Mouse (Mus musculus): ENCODE results near the gene Gm382. TPM values are rescaled to one million over a fixed set of nuclear protein-coding genes. Genes with fewer than 3 reads are reported as not detected.

The Gm382 gene
- polyA plus RNA-seq (2016; fragmentation: Nextera tagmentation; extraction: Ambion mirVana): not detected in 2 replicates

DNA sequence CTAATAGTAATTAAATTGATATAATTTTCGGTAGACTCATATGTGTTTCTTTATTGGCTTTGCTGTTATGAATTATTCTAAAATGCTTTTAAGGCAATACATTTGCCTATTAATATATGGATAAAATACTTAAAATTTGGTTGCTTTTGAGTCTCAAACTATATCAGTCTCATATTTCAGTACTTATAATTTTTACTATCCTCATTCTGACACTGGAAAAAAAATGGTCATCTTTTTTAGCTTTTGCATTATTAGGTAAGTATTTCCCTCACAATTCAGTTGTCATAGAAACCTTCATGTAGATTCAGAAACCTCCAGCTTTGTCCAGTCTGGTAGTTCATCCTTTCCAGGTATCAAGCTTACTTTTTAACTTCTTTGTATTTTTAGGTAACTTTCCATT lies at the start of gene Gm382:
TSS of gene Gm382 (plus strand) at position 301 of the 400 bp plus-strand sequence.
- Histone ChIP-seq H3K9ac (no peak within 1 kb of the TSS), H3K4me1 (no peaks in the 10 kb centered on the region), H3K36me3 (no peaks in the 10 kb centered on the region), H3K9me3 (no peaks in the 10 kb centered on the region), H3K27ac (no peak within 1 kb of the TSS), H3K27me3 (replicated peaks) (no peaks in the 10 kb centered on the region), H3K4me2 (replicated peaks) (no peak within 1 kb of the TSS), H3K4me3 (no peak within 1 kb of the TSS)
- WGBS: 91% methylated on average over 1 of the region's 1 CpGs
- ATAC-seq (ENCODE audit: low FRiP score, low read depth): no peak

DNA sequence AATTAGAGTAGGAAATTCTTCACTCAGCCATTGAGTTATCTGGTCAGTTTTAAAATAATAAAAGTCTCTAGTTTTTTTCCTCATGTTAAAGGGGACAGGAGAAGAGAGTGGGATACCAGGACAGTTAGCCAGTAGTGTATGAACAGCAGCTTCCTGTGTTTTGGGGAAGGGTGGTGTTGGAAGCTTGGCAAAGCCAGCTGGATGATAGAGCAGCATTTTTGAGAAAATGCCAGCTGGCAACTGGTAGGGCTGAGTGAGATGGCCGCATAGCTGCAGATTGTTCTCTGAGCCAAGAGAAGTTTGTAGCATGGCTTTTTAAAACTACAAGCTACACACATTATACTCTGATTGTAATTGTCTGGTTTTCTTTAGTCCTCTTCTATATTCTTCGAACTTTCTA lies 30.4 kb downstream of the Gm382 start:
- no peaks in the 10 kb centered on the region for H3K9me3 ChIP-seq
- H3K27ac ChIP-seq: no peak overlapping the region
- WGBS: 93% methylated on average over 2 of the region's 2 CpGs
- H3K36me3 ChIP-seq: no peaks in the 10 kb centered on the region
- no peak overlapping the region for H3K4me2 ChIP-seq (replicated peaks)
- no peaks in the 10 kb centered on the region for H3K4me1 ChIP-seq
- ATAC-seq (ENCODE audit: low FRiP score, low read depth): no peak
- H3K4me3 ChIP-seq: no peak overlapping the region
- H3K9ac ChIP-seq: no peak overlapping the region
- H3K27me3 ChIP-seq (replicated peaks): no peaks in the 10 kb centered on the region

DNA sequence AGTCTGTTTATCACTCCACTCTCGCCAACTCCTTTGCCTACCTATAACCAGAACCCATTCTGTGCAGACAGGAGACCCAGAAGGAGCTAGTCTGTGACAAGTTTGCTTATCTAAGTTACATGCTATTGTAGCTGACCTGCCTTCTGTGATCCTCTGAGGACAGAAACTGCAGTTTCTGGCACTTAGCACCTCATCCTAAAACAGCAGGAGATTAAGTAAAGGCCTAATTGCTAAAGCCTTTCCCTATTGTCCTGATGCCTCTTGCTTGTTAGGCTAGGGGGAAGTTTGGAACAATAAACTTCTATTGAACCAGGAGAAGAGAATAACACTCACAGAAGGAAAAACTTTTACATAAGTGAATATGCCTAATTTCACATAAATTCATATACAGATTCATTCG lies 51.5 kb downstream of the Gm382 start:
- Histone ChIP-seq H3K9ac (no peak overlapping the region), H3K27me3 (replicated peaks) (no peaks in the 10 kb centered on the region), H3K4me3 (no peak overlapping the region), H3K4me1 (no peaks in the 10 kb centered on the region), H3K9me3 (no peaks in the 10 kb centered on the region), H3K27ac (no peak overlapping the region), H3K36me3 (no peaks in the 10 kb centered on the region), H3K4me2 (replicated peaks) (no peak overlapping the region)
- WGBS: 50% methylated on average over 2 of the region's 2 CpGs
- ATAC-seq (ENCODE audit: low FRiP score, low read depth): no peak

DNA sequence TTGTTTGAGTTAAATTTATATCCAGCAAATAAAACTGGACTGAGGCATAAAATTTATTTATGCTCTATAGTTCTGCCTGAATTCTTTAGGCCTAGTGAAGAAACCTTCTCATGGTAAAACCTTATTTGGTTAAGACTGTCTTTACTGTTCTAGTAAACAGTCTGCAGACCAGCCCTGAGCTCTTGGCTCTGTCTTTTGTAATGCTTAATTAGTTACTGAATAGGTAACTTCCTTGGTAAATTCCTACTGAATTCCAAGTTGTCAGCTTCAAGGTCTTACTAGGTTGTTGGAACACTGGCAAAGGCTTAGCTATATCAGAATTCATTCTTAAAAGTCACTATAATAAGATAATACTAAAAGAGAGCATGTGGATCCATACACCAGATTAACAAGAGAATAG lies 53.3 kb downstream of the Gm382 start:
- H3K9ac ChIP-seq: no peak overlapping the region
- no peak overlapping the region for H3K27ac ChIP-seq
- no peak overlapping the region for H3K4me2 ChIP-seq (replicated peaks)
- ATAC-seq (ENCODE audit: low FRiP score, low read depth): no peak
- no peaks in the 10 kb centered on the region for H3K36me3 ChIP-seq
- H3K4me1 ChIP-seq: no peaks in the 10 kb centered on the region
- no peak overlapping the region for H3K4me3 ChIP-seq
- no peaks in the 10 kb centered on the region for H3K27me3 ChIP-seq (replicated peaks)
- H3K9me3 ChIP-seq: no peaks in the 10 kb centered on the region

DNA sequence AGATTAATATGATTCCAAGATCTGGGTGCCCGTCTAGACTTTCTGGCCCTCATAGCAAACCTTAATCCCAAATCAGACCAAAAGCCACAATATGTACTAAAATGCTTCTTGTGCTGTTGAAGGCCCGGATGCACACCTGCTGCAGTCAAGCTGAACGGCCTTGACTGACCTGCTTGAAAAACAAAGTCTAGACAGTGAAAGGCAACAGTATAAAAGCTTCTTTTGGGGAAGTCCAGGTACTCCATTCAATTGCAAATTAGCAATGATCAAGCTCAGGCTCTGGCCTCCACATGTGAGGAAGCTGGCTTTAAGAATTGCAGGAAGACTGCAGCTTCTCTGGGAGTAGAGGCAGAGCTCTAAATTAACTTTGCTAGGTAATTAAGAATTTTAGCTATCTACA lies 54.2 kb downstream of the Gm382 start:
- no peak overlapping the region for H3K4me3 ChIP-seq
- H3K9me3 ChIP-seq: no peaks in the 10 kb centered on the region
- no peak overlapping the region for H3K9ac ChIP-seq
- WGBS: 87% methylated on average over 3 of the region's 3 CpGs
- no peaks in the 10 kb centered on the region for H3K4me1 ChIP-seq
- H3K4me2 ChIP-seq (replicated peaks): no peak overlapping the region
- no peaks in the 10 kb centered on the region for H3K36me3 ChIP-seq
- H3K27ac ChIP-seq: no peak overlapping the region
- H3K27me3 ChIP-seq (replicated peaks): no peaks in the 10 kb centered on the region
- ATAC-seq (ENCODE audit: low FRiP score, low read depth): no peak

DNA sequence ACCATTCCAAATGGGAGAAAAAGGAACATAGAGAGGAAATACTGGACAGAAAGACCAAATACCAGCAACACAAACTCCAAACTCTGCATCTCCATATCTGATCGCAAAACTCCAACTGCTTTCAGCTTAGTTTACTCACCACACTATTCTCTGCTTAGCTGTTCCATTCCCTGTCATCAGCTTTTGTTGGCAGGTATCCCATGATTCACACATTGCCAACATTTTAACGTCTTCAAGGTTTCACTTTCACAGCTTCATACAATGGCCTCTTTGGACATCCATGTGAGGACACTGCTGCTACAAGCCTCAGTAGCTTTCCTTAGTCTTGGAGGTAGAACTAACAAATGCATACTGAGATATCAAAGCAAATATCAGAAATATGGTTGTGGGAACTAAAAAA lies 64.6 kb downstream of the Gm382 start:
- 84% methylated on average over 2 of the region's 2 CpGs for WGBS
- ATAC-seq (ENCODE audit: low FRiP score, low read depth): no peak
- H3K4me3 ChIP-seq: no peak overlapping the region

More for the DNA sequence above, 64.6 kb downstream of the Gm382 start:
- H3K4me2 ChIP-seq (replicated peaks): no peak overlapping the region
- H3K27me3 ChIP-seq (replicated peaks): no peaks in the 10 kb centered on the region
- H3K4me1 ChIP-seq: no peaks in the 10 kb centered on the region
- no peak overlapping the region for H3K27ac ChIP-seq
- H3K36me3 ChIP-seq: no peaks in the 10 kb centered on the region
- H3K9ac ChIP-seq: no peak overlapping the region
- no peaks in the 10 kb centered on the region for H3K9me3 ChIP-seq

Other genes starting within 250 kb of the Gm382 start
- gene 4932411N23Rik, start 224.1 kb upstream of the Gm382 start, polyA plus RNA-seq (2016; fragmentation: Nextera tagmentation; extraction: Ambion mirVana): not detected in 2 replicates

Measured in neural tube, embryonic 12.5 days (tissue).